Mouse (Mus musculus): ENCODE measurements around the gene Dnpep. TPM values are rescaled to one million over a fixed set of nuclear protein-coding genes. Genes with fewer than 3 reads are reported as not detected.

Dnpep gene
- polyA plus RNA-seq, 2 experiments, result 35.6 to 43.4 TPM

DNA sequence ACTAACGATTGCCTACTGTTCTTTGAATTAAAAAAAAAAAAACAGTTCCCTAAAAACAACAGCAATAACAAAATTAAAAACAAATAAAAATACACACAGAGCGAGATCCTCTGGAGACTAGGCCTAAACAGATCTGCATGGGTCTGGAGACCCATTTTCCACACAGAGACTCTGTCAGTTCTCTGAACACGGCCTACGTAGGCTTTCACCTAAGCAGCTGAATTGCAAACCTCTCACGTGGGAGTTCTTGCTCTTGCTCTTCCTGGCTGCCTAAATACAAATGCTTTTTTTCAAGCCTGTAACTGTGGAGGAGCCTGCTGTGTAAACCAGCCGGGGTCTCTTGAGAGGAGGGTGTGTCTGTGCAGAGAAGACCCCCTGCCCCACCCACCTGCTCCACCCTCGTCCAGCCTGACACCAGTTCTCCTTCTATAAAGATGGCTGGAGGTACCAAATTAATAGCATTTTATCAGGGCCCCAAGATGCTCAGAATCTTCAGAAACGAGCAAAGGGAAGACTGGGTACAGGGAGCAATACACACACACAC lies 27.8 kb downstream of the Dnpep start:
- Histone ChIP-seq H3K4me2 (ENCODE audit: low read depth) (no peak overlapping the region), H3K27ac (no peak overlapping the region), H3K27me3 (ENCODE audit: control insufficient read depth, insufficient read depth, low read length) (no peaks in the 10 kb centered on the region), H3K9me3 (ENCODE audit: control insufficient read depth, low read length) (no peaks in the 10 kb centered on the region), H3K4me3 (ENCODE audit: insufficient read depth in 1 of 2, low read depth in 2 of 2, low read length in 2 of 2) (no peak overlapping the region), H3K9ac (replicated peaks) (no peak overlapping the region), H3K4me1 (replicated peaks; ENCODE audit: control insufficient read depth in 2 of 2, insufficient read depth in 2 of 2, low read length in 1 of 2) (no peaks in the 10 kb centered on the region), H3K36me3 (replicated peaks; ENCODE audit: control insufficient read depth, insufficient read depth, low read depth) (no peaks in the 10 kb centered on the region)
- DNase-seq (ENCODE audit: low read depth in 3 of 3, low spot score in 3 of 3) (no peak), ATAC-seq (ENCODE audit: insufficient read depth) (no peak)
- WGBS (ENCODE audit: insufficient replicate concordance), result 53% methylated on average over 8 of the region's 8 CpGs
- TF ChIP-seq EP300 (IDR thresholded peaks at IDR 0.05; ENCODE audit: low read depth) (no peak), CTCF (IDR thresholded peaks at IDR 0.05; ENCODE audit: low read depth) (no peak)

DNA sequence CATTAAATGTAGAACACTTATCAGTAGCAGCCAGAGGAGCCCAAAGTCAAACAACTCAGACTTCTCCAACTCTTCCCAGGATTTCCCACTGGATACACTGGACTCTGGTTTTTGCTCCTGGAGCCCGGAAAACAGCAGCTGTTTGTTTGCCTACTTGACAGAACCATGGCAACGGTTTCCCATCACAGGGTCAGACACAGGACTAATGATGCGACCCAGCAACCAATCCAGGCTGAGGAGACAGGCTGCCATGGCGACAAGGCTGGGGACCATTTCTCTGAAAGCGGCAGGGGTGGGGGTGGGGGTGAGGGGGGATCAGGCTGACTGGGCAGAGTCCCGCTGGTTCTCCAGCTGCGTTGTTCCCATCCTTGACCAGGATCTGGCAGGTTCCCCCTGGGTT lies 28.4 kb downstream of the Dnpep start:
- TF ChIP-seq EP300 (IDR thresholded peaks at IDR 0.05; ENCODE audit: low read depth) (no peak), CTCF (IDR thresholded peaks at IDR 0.05; ENCODE audit: low read depth) (no peak)

DNA sequence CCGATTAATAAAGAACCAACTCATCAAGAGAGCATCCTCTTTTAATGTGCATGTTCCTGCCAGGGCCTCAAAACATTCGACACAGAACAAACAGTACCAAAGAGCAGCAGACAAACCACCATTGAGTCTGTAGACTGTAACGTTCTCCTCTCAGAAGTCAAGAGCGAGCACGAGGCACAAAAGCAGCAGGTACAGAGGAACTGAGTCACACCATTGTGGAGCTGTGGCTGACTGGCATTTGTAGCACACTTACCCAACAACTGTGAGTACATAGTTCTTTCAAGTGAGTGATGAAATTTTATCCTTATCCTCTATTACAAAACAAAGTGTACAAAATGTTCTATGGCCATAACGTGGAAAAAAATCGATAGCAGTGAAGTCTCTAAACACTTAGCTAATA lies 32.9 kb downstream of the Dnpep start:
- WGBS (ENCODE audit: insufficient replicate concordance), result 67% methylated on average over 7 of the region's 7 CpGs
- no peak overlapping the region for H3K9ac ChIP-seq (replicated peaks)

More for the DNA sequence above, 28.4 kb downstream of the Dnpep start:
- H3K4me3 ChIP-seq (ENCODE audit: insufficient read depth in 1 of 2, low read depth in 2 of 2, low read length in 2 of 2), result no peak overlapping the region
- H3K36me3 ChIP-seq (replicated peaks; ENCODE audit: control insufficient read depth, insufficient read depth, low read depth), result no peaks in the 10 kb centered on the region
- H3K27me3 ChIP-seq (ENCODE audit: control insufficient read depth, insufficient read depth, low read length), result no peaks in the 10 kb centered on the region
- ATAC-seq (ENCODE audit: insufficient read depth) (no peak), DNase-seq (ENCODE audit: low read depth in 3 of 3, low spot score in 3 of 3) (no peak)
- no peak overlapping the region for H3K4me2 ChIP-seq (ENCODE audit: low read depth)
- H3K9me3 ChIP-seq (ENCODE audit: control insufficient read depth, low read length), result no peaks in the 10 kb centered on the region
- no peak overlapping the region for H3K9ac ChIP-seq (replicated peaks)
- no peaks in the 10 kb centered on the region for H3K4me1 ChIP-seq (replicated peaks; ENCODE audit: control insufficient read depth in 2 of 2, insufficient read depth in 2 of 2, low read length in 1 of 2)
- WGBS (ENCODE audit: insufficient replicate concordance), result 24% methylated on average over 7 of the region's 7 CpGs
- H3K27ac ChIP-seq, result no peak overlapping the region

GRCm38 (mm10) chr1:75283017-75283416 lies 34.8 kb downstream of the Dnpep start:
- DNase-seq (ENCODE audit: low read depth in 3 of 3, low spot score in 3 of 3), result no peak
- ATAC-seq (ENCODE audit: insufficient read depth), result no peak
- Histone ChIP-seq H3K27me3 (ENCODE audit: control insufficient read depth, insufficient read depth, low read length) (peaks cover under 1% of the 10 kb centered on the region; the same call in 1 of the 2 replicates), H3K4me3 (ENCODE audit: insufficient read depth in 1 of 2, low read depth in 2 of 2, low read length in 2 of 2) (no peak overlapping the region), H3K4me1 (replicated peaks; ENCODE audit: control insufficient read depth in 2 of 2, insufficient read depth in 2 of 2, low read length in 1 of 2) (no peaks in the 10 kb centered on the region), H3K4me2 (ENCODE audit: low read depth) (no peak overlapping the region), H3K9ac (replicated peaks) (no peak overlapping the region), H3K27ac (no peak overlapping the region), H3K9me3 (ENCODE audit: control insufficient read depth, low read length) (no peaks in the 10 kb centered on the region), H3K36me3 (replicated peaks; ENCODE audit: control insufficient read depth, insufficient read depth, low read depth) (no peaks in the 10 kb centered on the region)
- WGBS (ENCODE audit: insufficient replicate concordance), result 66% methylated on average over 5 of the region's 5 CpGs
- TF ChIP-seq CTCF (IDR thresholded peaks at IDR 0.05; ENCODE audit: low read depth) (no peak), EP300 (IDR thresholded peaks at IDR 0.05; ENCODE audit: low read depth) (no peak)

More for the DNA sequence above, 32.9 kb downstream of the Dnpep start:
- no peak for TF ChIP-seq EP300 (IDR thresholded peaks at IDR 0.05; ENCODE audit: low read depth)
- TF ChIP-seq CTCF (IDR thresholded peaks at IDR 0.05; ENCODE audit: low read depth), result no peak
- no peak overlapping the region for H3K4me3 ChIP-seq (ENCODE audit: insufficient read depth in 1 of 2, low read depth in 2 of 2, low read length in 2 of 2)
- no peaks in the 10 kb centered on the region for H3K36me3 ChIP-seq (replicated peaks; ENCODE audit: control insufficient read depth, insufficient read depth, low read depth)
- ATAC-seq (ENCODE audit: insufficient read depth), result no peak
- no peak overlapping the region for H3K27ac ChIP-seq
- no peaks in the 10 kb centered on the region for H3K4me1 ChIP-seq (replicated peaks; ENCODE audit: control insufficient read depth in 2 of 2, insufficient read depth in 2 of 2, low read length in 1 of 2)
- DNase-seq (ENCODE audit: low read depth in 3 of 3, low spot score in 3 of 3), result no peak
- H3K9me3 ChIP-seq (ENCODE audit: control insufficient read depth, low read length), result no peaks in the 10 kb centered on the region
- H3K4me2 ChIP-seq (ENCODE audit: low read depth), result no peak overlapping the region
- H3K27me3 ChIP-seq (ENCODE audit: control insufficient read depth, insufficient read depth, low read length), result no peaks in the 10 kb centered on the region

DNA sequence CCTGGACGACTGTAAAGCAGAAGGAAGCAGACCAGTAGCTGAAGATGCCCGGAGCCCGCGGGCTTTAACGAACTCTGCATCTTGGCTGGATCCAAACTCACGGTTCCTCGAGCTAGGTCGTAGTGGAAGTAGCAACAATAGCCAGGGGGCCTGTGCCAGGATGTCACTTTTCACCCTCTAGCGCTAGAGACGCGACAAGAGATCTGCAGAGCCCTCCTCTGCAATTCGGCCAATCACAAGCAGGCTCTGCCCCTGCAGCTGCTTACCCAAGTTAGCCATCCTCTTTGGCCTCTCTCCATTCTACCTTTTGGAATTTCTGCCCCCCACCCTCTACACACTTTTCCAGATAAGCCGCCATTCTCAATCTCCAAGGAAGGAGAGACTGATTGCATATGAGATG lies 39.6 kb downstream of the Dnpep start, which contains the start of gene Resp18:
TSS of gene Resp18 (minus strand) at position 188 of the 400 bp plus-strand sequence.
- TF ChIP-seq CTCF (IDR thresholded peaks at IDR 0.05; ENCODE audit: low read depth) (no peak), EP300 (IDR thresholded peaks at IDR 0.05; ENCODE audit: low read depth) (no peak)
- Histone ChIP-seq H3K4me2 (ENCODE audit: low read depth) (no peak within 1 kb of the TSS), H3K36me3 (replicated peaks; ENCODE audit: control insufficient read depth, insufficient read depth, low read depth) (no peaks in the 10 kb centered on the region), H3K9ac (replicated peaks) (no peak within 1 kb of the TSS), H3K27ac (no peak within 1 kb of the TSS), H3K4me3 (ENCODE audit: insufficient read depth in 1 of 2, low read depth in 2 of 2, low read length in 2 of 2) (no peak within 1 kb of the TSS), H3K4me1 (replicated peaks; ENCODE audit: control insufficient read depth in 2 of 2, insufficient read depth in 2 of 2, low read length in 1 of 2) (no peaks in the 10 kb centered on the region), H3K9me3 (ENCODE audit: control insufficient read depth, low read length) (no peaks in the 10 kb centered on the region), H3K27me3 (ENCODE audit: control insufficient read depth, insufficient read depth, low read length) (peaks cover 3% of the 10 kb centered on the region; the same call in 1 of the 2 replicates)
- no peak for DNase-seq (ENCODE audit: low read depth in 3 of 3, low spot score in 3 of 3)
- WGBS (ENCODE audit: insufficient replicate concordance), result 5% methylated on average over 13 of the region's 13 CpGs
- no peak for ATAC-seq (ENCODE audit: insufficient read depth)

Data from liver, embryonic 14.5 days (tissue).